Mouse (Mus musculus): ENCODE results near the gene Gon7.

GRCm38 (mm10) chr12:102779452-102779851 is 21.8 kb upstream of the Gon7 start:
- TF ChIP-seq CTCF (IDR thresholded peaks at IDR 0.05; ENCODE audit: control insufficient read depth, insufficient read depth, insufficient replicate concordance, low read depth, low read length) (no peak), POLR2A (IDR thresholded peaks at IDR 0.05; ENCODE audit: control insufficient read depth, low read depth, low read length) (no peak)

Measured in testis, adult 2 months (tissue).